In the genomic region with DNA sequence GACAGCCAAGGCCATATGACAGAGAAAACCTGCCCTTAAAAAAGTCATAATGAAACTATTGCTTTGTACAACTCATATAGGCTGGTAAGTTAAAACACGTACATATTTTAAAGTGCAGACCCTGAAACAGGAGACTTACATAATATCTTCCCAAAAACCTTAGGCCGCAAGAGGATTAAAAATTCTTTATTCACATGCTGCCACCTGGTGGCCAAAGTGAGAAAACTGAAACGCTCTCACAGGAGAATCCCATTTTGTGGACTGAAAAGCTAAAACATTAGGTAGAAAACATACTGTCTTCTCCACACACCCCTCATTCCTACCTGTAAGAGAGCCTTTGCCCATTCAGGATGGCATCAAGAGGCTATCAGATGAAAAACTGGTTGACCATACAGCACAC, we compare ENCODE assay signal across 8 mouse cellular contexts. TPM values are rescaled to one million over a fixed set of nuclear protein-coding genes. Genes with fewer than 3 reads are reported as not detected.
DNase-seq lines count a peak whose midpoint lies in the region; ATAC-seq and TF ChIP-seq lines count a peak whose summit lies in the region.

No protein-coding gene starts in this region.

- ATAC-seq in CD4-positive, CD25-positive, alpha-beta regulatory T cell, adult 4 months: no peak
- peak; percentile 27 for ATAC-seq in forebrain, embryonic 16.5 days
- ATAC-seq in kidney, postnatal 0 days (replicated peaks; ENCODE audit: low FRiP score, low read depth): no peak

- no peaks in the 10 kb centered on the region for H3K27me3 ChIP-seq in forebrain, embryonic 16.5 days (replicated peaks; ENCODE audit: control insufficient read depth, insufficient read depth, low read length)
- H3K27me3 ChIP-seq in kidney, postnatal 0 days (ENCODE audit: insufficient read depth, low read length): no peaks in the 10 kb centered on the region

- no peak for TF ChIP-seq POLR2A in lung, adult 2 months (IDR thresholded peaks at IDR 0.05; ENCODE audit: borderline replicate concordance, extremely low read depth, low read depth, low read length)

- TF ChIP-seq CTCF in kidney, postnatal 0 days (IDR thresholded peaks at IDR 0.05; ENCODE audit: low read depth): peak; percentile 75
- TF ChIP-seq CTCF in lung, adult 2 months (IDR thresholded peaks at IDR 0.05; ENCODE audit: insufficient read depth, low read length): 0 out of 2 replicates have a peak, but pooled peaks have one; percentile 4

- H3K4me1 ChIP-seq in forebrain, embryonic 16.5 days (replicated peaks; ENCODE audit: control insufficient read depth, insufficient read depth, low read length): no peaks in the 10 kb centered on the region
- H3K4me1 ChIP-seq in kidney, postnatal 0 days (replicated peaks; ENCODE audit: insufficient read depth, low read length): no peaks in the 10 kb centered on the region
- H3K4me1 ChIP-seq in lung, adult 2 months (ENCODE audit: control insufficient read depth, insufficient read depth, low read length): no peaks in the 10 kb centered on the region

- no peak overlapping the region for H3K4me3 ChIP-seq in forebrain, embryonic 16.5 days (replicated peaks; ENCODE audit: low read length)
- no peak overlapping the region for H3K4me3 ChIP-seq in kidney, postnatal 0 days (replicated peaks; ENCODE audit: low read depth, low read length)
- no peak overlapping the region for H3K4me3 ChIP-seq in lung, adult 2 months (replicated peaks; ENCODE audit: extremely low read depth, low read depth, low read length)

- 19% methylated on average over 3 of the region's 3 CpGs for WGBS in forebrain, embryonic 16.5 days
- 15% methylated on average over 3 of the region's 3 CpGs for WGBS in kidney, postnatal 0 days
- 10% methylated on average over 3 of the region's 3 CpGs for WGBS in lung, adult 2 months

- H3K27ac ChIP-seq in forebrain, embryonic 16.5 days (ENCODE audit: low read length): no peak overlapping the region
- H3K27ac ChIP-seq in kidney, postnatal 0 days: no peak overlapping the region

- no peak overlapping the region for H3K4me2 ChIP-seq in forebrain, embryonic 16.5 days (ENCODE audit: low read length)
- no peak overlapping the region for H3K4me2 ChIP-seq in kidney, postnatal 0 days (ENCODE audit: low read length)

- peaks cover 7% of the 10 kb centered on the region for H3K36me3 ChIP-seq in forebrain, embryonic 16.5 days (ENCODE audit: control insufficient read depth, insufficient read depth)
- 0 out of 2 replicates have a peak, but pooled peaks cover 3% of the 10 kb centered on the region for H3K36me3 ChIP-seq in kidney, postnatal 0 days (ENCODE audit: insufficient read depth, low read length)

- no peak overlapping the region for H3K9ac ChIP-seq in forebrain, embryonic 16.5 days (replicated peaks; ENCODE audit: low read depth, low read length)
- no peak overlapping the region for H3K9ac ChIP-seq in kidney, postnatal 0 days (ENCODE audit: low read depth, low read length)

- H3K9me3 ChIP-seq in forebrain, embryonic 16.5 days (ENCODE audit: control insufficient read depth, low read length): no peaks in the 10 kb centered on the region
- H3K9me3 ChIP-seq in kidney, postnatal 0 days (replicated peaks; ENCODE audit: low read length): no peaks in the 10 kb centered on the region

- peak; percentile 63 for DNase-seq in CD4-positive, CD25-positive, alpha-beta regulatory T cell, adult 2 months (ENCODE audit: low read depth, low spot score)
- DNase-seq in urinary bladder, postnatal 36 days (ENCODE audit: low spot score in 2 of 2): peak; percentile 32 to 45
- DNase-seq in urinary bladder, postnatal 10 days (ENCODE audit: low spot score): no peak
- DNase-seq in kidney, postnatal 0 days (ENCODE audit: low spot score): peak; percentile 81
- peak; percentile 29 for DNase-seq in lung, adult 2 months
- DNase-seq in right cerebral cortex, postnatal 25 days: peak; percentile 65

RNA-seq across cellular contexts. Expression of a gene that starts 21.1 kb away (rescaled TPM):
- polyA plus RNA-seq in CD4-positive, CD25-positive, alpha-beta regulatory T cell, adult 4 months (2017; shearing (Covaris generic)): 10 to 100 TPM; 30.5 to 44.1 TPM
- polyA plus RNA-seq in forebrain, embryonic 16.5 days (2015; fragmentation: Nextera tagmentation; extraction: Ambion mirVana): 56.9 and 64.9 TPM in 2 replicates
- 25.7 and 26.2 TPM in 2 replicates for polyA plus RNA-seq in kidney, postnatal 0 days (2015; fragmentation: Nextera tagmentation; extraction: Ambion mirVana)
- 5.5 and 8.3 TPM in 2 replicates for polyA plus RNA-seq in lung, adult 2 months (2012; rRNA removed)

RNA-seq across cellular contexts. Expression of a gene that starts 40.0 kb away (rescaled TPM):
- polyA plus RNA-seq in CD4-positive, CD25-positive, alpha-beta regulatory T cell, adult 4 months (2017; shearing (Covaris generic)): 100 to 1,000 TPM; 399 to 683 TPM
- polyA plus RNA-seq in forebrain, embryonic 16.5 days (2015; fragmentation: Nextera tagmentation; extraction: Ambion mirVana): 686 and 721 TPM in 2 replicates
- polyA plus RNA-seq in kidney, postnatal 0 days (2015; fragmentation: Nextera tagmentation; extraction: Ambion mirVana): 417 and 435 TPM in 2 replicates
- 5.7 and 8.5 TPM in 2 replicates for polyA plus RNA-seq in lung, adult 2 months (2012; rRNA removed)

Comparison
In these comparisons a context has a peak if more than half of its experiments do, and no peak if none do; other contexts are left out.
1. RNA of a gene that starts 40.0 kb away (polyA plus RNA-seq): 686 to 721 TPM in forebrain, embryonic 16.5 days, 399 to 683 TPM in CD4-positive, CD25-positive, alpha-beta regulatory T cell, adult 4 months and 417 to 435 TPM in kidney, postnatal 0 days; 5.7 to 8.5 TPM in lung, adult 2 months; every median in the first group is over 10 times any median in the second.